Mouse (Mus musculus) cerebellum, adult 2 months (tissue): ENCODE measurements around the gene Pla2g4c. TPM values are rescaled to one million over a fixed set of nuclear protein-coding genes. Genes with fewer than 3 reads are reported as not detected.

ENCODE experiments used
- DNase-seq, 2 experiments: peaks; one replicate each; pipeline ENCODE4 v3.0.0; 2021
- H3K27ac ChIP-seq: fragments of 200-500 bp; 2 replicates; pipeline ENCODE4 v1.5.1; 2012; ENCODE audit warnings: low read length, control low read depth, inconsistent platforms; ENCODE audit not compliant: insufficient read depth
- H3K27me3 ChIP-seq: fragments of 200-500 bp; 2 replicates; pipeline ENCODE4 v1.6.1; 2012; ENCODE audit warnings: inconsistent platforms, mild to moderate bottlenecking, low read length, moderate library complexity; ENCODE audit not compliant: control insufficient read depth, insufficient read depth
- H3K4me1 ChIP-seq: fragments of 200-500 bp; 2 replicates; pipeline ENCODE4 v1.6.1; 2011; ENCODE audit warnings: low read length; ENCODE audit not compliant: control insufficient read depth, insufficient read depth
- H3K4me3 ChIP-seq: fragments of 200-500 bp; replicated peaks from 2 replicates; pipeline ENCODE3; 2011; ENCODE audit warnings: mild to moderate bottlenecking, low read depth, low read length, control low read depth; ENCODE audit not compliant: insufficient read depth
- CTCF ChIP-seq: fragments of 200-500 bp; IDR thresholded peaks from 2 replicates; pipeline ENCODE4 v1.5.1; 2011; ENCODE audit warnings: low read depth, mild to moderate bottlenecking, control low read depth, low read length, moderate library complexity, borderline replicate concordance; ENCODE audit not compliant: insufficient read depth
- POLR2A ChIP-seq: fragments of 200-500 bp; IDR thresholded peaks from 2 replicates; pipeline ENCODE4 v1.6.1; 2011; ENCODE audit warnings: low read length, control low read depth, borderline replicate concordance; ENCODE audit not compliant: insufficient read depth
- WGBS: fragments of 180-500 bp; shearing (Covaris S2); methylation state at CpG from one replicate; pipeline ENCODE4 v1.1.7; 2018; 5-methylcytosine and 5-hydroxymethylcytosine counted together
- polyA plus RNA-seq: library from polyadenylated mRNA; depleted of rRNA; stranded (reverse); fragments of >200 nt; gene quantifications from 2 replicates; pipeline ENCODE4 v1.2.3, GENCODE M21; 2012

Gene Pla2g4c
- polyA plus RNA-seq, 1 experiment, result 0.46 TPM

- no peak for DNase-seq
- Histone ChIP-seq H3K4me1 (no peaks in the 10 kb centered on the region), H3K27me3 (no peaks in the 10 kb centered on the region), H3K27ac (no peak overlapping the region), H3K4me3 (no peak overlapping the region)
- WGBS, result 71% methylated on average over 11 of the region's 11 CpGs
- TF ChIP-seq POLR2A (no peak), CTCF (no peak)
Measured at GRCm38 (mm10) chr7:13293878-13294855, 30.3 kb upstream of the Pla2g4c start.

- 92% methylated on average over 7 of the region's 7 CpGs for WGBS
- no peak overlapping the region for H3K4me3 ChIP-seq
Measured at GRCm38 (mm10) chr7:13295256-13295655, 29.2 kb upstream of the Pla2g4c start.

GRCm38 (mm10) chr7:13297636-13298035 is 26.8 kb upstream of the Pla2g4c start:
- H3K4me3 ChIP-seq, result no peak overlapping the region
- WGBS, result 94% methylated on average over 1 of the region's 1 CpGs
- TF ChIP-seq CTCF, result no peak
- TF ChIP-seq POLR2A, result no peak

More at GRCm38 (mm10) chr7:13295256-13295655, 29.2 kb upstream of the Pla2g4c start:
- TF ChIP-seq POLR2A, result no peak
- no peak for TF ChIP-seq CTCF
- Histone ChIP-seq H3K4me1 (no peaks in the 10 kb centered on the region), H3K27me3 (no peaks in the 10 kb centered on the region), H3K27ac (no peak overlapping the region)
- no peak for DNase-seq

GRCm38 (mm10) chr7:13298821-13299220 is 25.6 kb upstream of the Pla2g4c start:
- Histone ChIP-seq H3K27ac (no peak overlapping the region), H3K27me3 (no peaks in the 10 kb centered on the region), H3K4me1 (no peaks in the 10 kb centered on the region), H3K4me3 (no peak overlapping the region)
- 94% methylated on average over 5 of the region's 5 CpGs for WGBS
- no peak for DNase-seq
- TF ChIP-seq POLR2A (no peak), CTCF (no peak)

More at GRCm38 (mm10) chr7:13297636-13298035, 26.8 kb upstream of the Pla2g4c start:
- DNase-seq, result no peak
- Histone ChIP-seq H3K27ac (no peak overlapping the region), H3K27me3 (no peaks in the 10 kb centered on the region), H3K4me1 (no peaks in the 10 kb centered on the region)

GRCm38 (mm10) chr7:13301643-13302042 is 22.8 kb upstream of the Pla2g4c start:
- no peaks in the 10 kb centered on the region for H3K27me3 ChIP-seq
- DNase-seq, result no peak
- H3K4me3 ChIP-seq, result no peak overlapping the region
- no peak overlapping the region for H3K27ac ChIP-seq
- H3K4me1 ChIP-seq, result no peaks in the 10 kb centered on the region
- TF ChIP-seq CTCF, result no peak
- TF ChIP-seq POLR2A, result no peak
- WGBS, result 100% methylated on average over 1 of the region's 1 CpGs

GRCm38 (mm10) chr7:13302780-13303179 is 21.7 kb upstream of the Pla2g4c start:
- 85% methylated on average over 2 of the region's 2 CpGs for WGBS
- TF ChIP-seq POLR2A (no peak), CTCF (no peak)
- H3K27me3 ChIP-seq, result no peaks in the 10 kb centered on the region
- DNase-seq, result no peak
- no peaks in the 10 kb centered on the region for H3K4me1 ChIP-seq
- no peak overlapping the region for H3K27ac ChIP-seq
- no peak overlapping the region for H3K4me3 ChIP-seq

- no peak overlapping the region for H3K4me3 ChIP-seq
- H3K27ac ChIP-seq, result no peak overlapping the region
- no peak for TF ChIP-seq POLR2A
- TF ChIP-seq CTCF, result no peak
- no peak for DNase-seq
- no peaks in the 10 kb centered on the region for H3K4me1 ChIP-seq
- H3K27me3 ChIP-seq, result no peaks in the 10 kb centered on the region
Measured at GRCm38 (mm10) chr7:13303372-13303771, 21.1 kb upstream of the Pla2g4c start.

GRCm38 (mm10) chr7:13309407-13309806 is 15.0 kb upstream of the Pla2g4c start:
- no peak overlapping the region for H3K27ac ChIP-seq
- DNase-seq, result no peak
- TF ChIP-seq POLR2A, result no peak
- no peak for TF ChIP-seq CTCF
- no peak overlapping the region for H3K4me3 ChIP-seq
- WGBS, result 96% methylated on average over 2 of the region's 2 CpGs
- no peaks in the 10 kb centered on the region for H3K4me1 ChIP-seq
- no peaks in the 10 kb centered on the region for H3K27me3 ChIP-seq
